Mouse (Mus musculus) MEL (cell line): ENCODE measurements around the gene Zscan26. TPM values are rescaled to one million over a fixed set of nuclear protein-coding genes. Genes with fewer than 3 reads are reported as not detected.

Experiments
- DNase-seq: peaks from one replicate; pipeline ENCODE4 v3.0.0; 2011; ENCODE audit warnings: low read depth, low spot score
- H3K27ac ChIP-seq: 2 replicates; pipeline ENCODE4 v1.5.1; 2012; ENCODE audit warnings: low read depth, mild to moderate bottlenecking, control low read depth, low read length, moderate library complexity; ENCODE audit not compliant: control insufficient read depth
- H3K27me3 ChIP-seq, 2 experiments: fragments of 150-350 bp in 1 of 2; sonication (generic) in 1 of 2; 2 replicates each; pipeline ENCODE4 v1.6.1; 2012; ENCODE audit warnings: low read length in 2 of 2, mild to moderate bottlenecking in 2 of 2, improper control_type of control experiment in 1 of 2, moderate library complexity in 1 of 2; ENCODE audit not compliant: insufficient read depth in 2 of 2, control insufficient read depth in 1 of 2
- H3K36me3 ChIP-seq, 2 experiments: 2 replicates each; pipeline ENCODE4 v1.6.1; 2012 to 2014; ENCODE audit warnings: low read length in 2 of 2, improper control_type of control experiment in 1 of 2, inconsistent platforms in 1 of 2, mild to moderate bottlenecking in 1 of 2; ENCODE audit not compliant: insufficient read depth in 2 of 2, control insufficient read depth in 1 of 2
- H3K4me1 ChIP-seq, 2 experiments: fragments of 150-350 bp in 1 of 2; sonication (generic) in 1 of 2; 2 replicates each; pipeline ENCODE4 v1.6.1; 2012; ENCODE audit warnings: low read length in 2 of 2, improper control_type of control experiment in 1 of 2, mild to moderate bottlenecking in 1 of 2; ENCODE audit not compliant: insufficient read depth in 2 of 2, control insufficient read depth in 1 of 2
- H3K4me3 ChIP-seq, 2 experiments: fragments of 150-350 bp in 1 of 2; sonication (generic) in 1 of 2; 2 replicates each; pipeline ENCODE4 v1.5.1; 2012; ENCODE audit warnings: low read depth in 2 of 2, low read length in 2 of 2, mild to moderate bottlenecking in 2 of 2, moderate library complexity in 2 of 2, control low read depth in 1 of 2, improper control_type of control experiment in 1 of 2; ENCODE audit not compliant: control insufficient read depth in 1 of 2, insufficient read depth in 1 of 2
- H3K79me2 ChIP-seq: 2 replicates; pipeline ENCODE4 v1.6.1; 2012; ENCODE audit warnings: mild to moderate bottlenecking, low read length, moderate library complexity; ENCODE audit not compliant: control insufficient read depth, poor library complexity, insufficient read depth
- H3K9ac ChIP-seq: 2 replicates; pipeline ENCODE4 v1.6.1; 2012; ENCODE audit warnings: low read depth, mild to moderate bottlenecking, control low read depth, low read length, moderate library complexity; ENCODE audit not compliant: control insufficient read depth, poor library complexity, severe bottlenecking
- H3K9me3 ChIP-seq: fragments of 150-350 bp; sonication (generic); replicated peaks from 2 replicates; pipeline ENCODE4 v1.6.1; 2012; ENCODE audit warnings: mild to moderate bottlenecking, low read length, improper control_type of control experiment, moderate library complexity; ENCODE audit not compliant: insufficient read depth
- CTCF ChIP-seq, 3 experiments: IDR thresholded peaks in 2 of 3; conservative IDR thresholded peaks in 1 of 3; 2 replicates each; pipeline ENCODE4 v1.5.1; 2011 to 2012; ENCODE audit warnings: low read length in 3 of 3, low read depth in 2 of 3, mild to moderate bottlenecking in 2 of 3, improper control_type of control experiment in 1 of 3, inconsistent platforms in 1 of 3, mixed read lengths in 1 of 3, moderate library complexity in 1 of 3; ENCODE audit not compliant: control insufficient read depth in 1 of 3, insufficient read depth in 1 of 3, poor library complexity in 1 of 3, severe bottlenecking in 1 of 3
- E2F4 ChIP-seq: IDR thresholded peaks from 2 replicates; pipeline ENCODE4 v1.6.1; 2011; ENCODE audit warnings: low read depth, low read length, improper control_type of control experiment, borderline replicate concordance
- ELF1 ChIP-seq: IDR thresholded peaks from 2 replicates; pipeline ENCODE4 v1.6.1; 2014; ENCODE audit warnings: low read depth, mild to moderate bottlenecking, inconsistent platforms, low read length, improper control_type of control experiment, moderate library complexity
- EP300 ChIP-seq, 2 experiments: IDR thresholded peaks; 2 replicates each; pipeline ENCODE4 v1.6.1; 2011; ENCODE audit warnings: improper control_type of control experiment in 2 of 2, low read length in 2 of 2, low read depth in 1 of 2, mild to moderate bottlenecking in 1 of 2
- ETS1 ChIP-seq: IDR thresholded peaks from 2 replicates; pipeline ENCODE4 v1.6.1; 2012; ENCODE audit warnings: low read depth, mild to moderate bottlenecking, inconsistent platforms, low read length, improper control_type of control experiment, moderate library complexity
- GATA1 ChIP-seq: IDR thresholded peaks from 2 replicates; pipeline ENCODE4 v1.6.1; 2011; ENCODE audit warnings: low read depth, low read length, improper control_type of control experiment
- POLR2AphosphoS2 ChIP-seq: IDR thresholded peaks from 2 replicates; pipeline ENCODE4 v1.6.1; 2011; ENCODE audit warnings: low read length, improper control_type of control experiment
- POLR2AphosphoS5 ChIP-seq: IDR thresholded peaks from 2 replicates; pipeline ENCODE4 v1.6.1; 2012; ENCODE audit warnings: low read depth, borderline replicate concordance, mild to moderate bottlenecking, inconsistent platforms, low read length, moderate library complexity, mixed read lengths
- RCOR1 ChIP-seq: IDR thresholded peaks from 2 replicates; pipeline ENCODE4 v1.6.1; 2012; ENCODE audit warnings: low read depth, mild to moderate bottlenecking, inconsistent platforms, low read length, improper control_type of control experiment
- TAL1 ChIP-seq: IDR thresholded peaks from 2 replicates; pipeline ENCODE4 v1.6.1; 2012; ENCODE audit warnings: mild to moderate bottlenecking, inconsistent platforms, low read length, moderate library complexity, mixed read lengths
- polyA plus RNA-seq, 2 experiments: library from polyadenylated mRNA; stranded (reverse) in 1 of 2; unstranded in 1 of 2; fragments of >175 nt in 1 of 2; fragments of >200 nt in 1 of 2; gene quantifications; 2 replicates each; pipeline versions ENCODE4 v1.2.1 to v1.2.4; 2012; ENCODE audit warnings: low replicate concordance in 2 of 2, low read depth in 1 of 2; ENCODE audit not compliant: insufficient read length in 2 of 2, insufficient read depth in 1 of 2, missing spikeins in 1 of 2
- total RNA-seq: library from RNA; depleted of rRNA; stranded (reverse); fragments of 300-350 nt; gene quantifications from 2 replicates; pipeline ENCODE4 v1.2.3, GENCODE M21; 2012

Gene Zscan26
- total and polyA plus RNA-seq, 3 experiments = 7.4 to 8.0 TPM; not detected in 1

DNA sequence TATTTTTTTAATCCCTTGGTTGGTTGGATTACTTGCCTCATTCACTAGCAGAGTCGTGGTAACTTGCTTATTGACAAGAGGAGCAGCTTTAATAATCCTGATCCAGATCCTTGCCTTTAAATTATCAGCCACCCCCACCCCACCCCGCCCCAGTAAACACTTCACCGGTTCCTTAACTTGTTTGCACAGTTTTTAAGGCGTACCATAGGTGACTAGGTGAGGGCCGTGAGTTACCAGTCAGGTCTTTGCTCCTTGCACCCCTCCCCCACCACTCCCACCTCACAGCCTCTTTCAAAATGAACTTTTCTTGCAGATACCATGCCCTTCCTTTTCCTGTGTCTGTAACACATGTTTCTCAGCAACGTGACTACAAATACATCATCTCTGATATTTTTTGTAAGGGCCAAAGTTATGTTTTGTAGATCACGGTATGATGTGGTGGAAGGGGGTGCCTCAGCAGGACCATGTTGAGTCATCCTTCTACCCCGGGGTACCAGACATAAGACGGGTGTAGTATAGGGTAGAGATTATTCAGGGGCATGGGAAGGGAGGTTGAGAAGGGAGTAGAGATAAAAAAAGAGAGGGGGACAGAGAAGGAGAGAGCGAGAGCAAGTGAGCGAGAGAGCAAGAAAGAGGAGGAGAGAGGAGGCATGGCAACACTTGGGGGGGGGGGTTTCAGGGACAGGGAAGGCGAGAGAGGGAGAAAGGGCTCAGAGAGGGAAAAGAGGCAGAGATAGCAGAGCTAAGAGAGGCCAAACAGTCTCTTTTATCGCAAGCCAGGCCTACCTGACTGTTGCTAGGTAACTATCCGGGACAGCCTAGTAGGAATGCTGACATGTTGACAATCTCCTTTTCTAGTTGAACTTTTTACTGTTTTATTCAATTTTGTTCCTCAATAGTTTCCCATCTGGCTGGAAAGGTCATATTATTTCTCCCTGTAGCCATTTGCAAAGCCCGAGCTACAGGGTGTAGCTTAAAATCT lies 39.0 kb downstream of the Zscan26 start:
- H3K27me3 ChIP-seq = peaks cover 0 to 2% of the 10 kb centered on the region in 2 experiments; a peak in 2 of 4 replicates
- DNase-seq = peak; percentile 63
- H3K36me3 ChIP-seq = peaks cover 0 to 5% of the 10 kb centered on the region in 2 experiments; a peak in 2 of 4 replicates
- H3K27ac ChIP-seq = peak overlapping the region; percentile 34
- peak overlapping the region; percentile 34 for H3K9ac ChIP-seq
- peak overlapping the region; percentile 43 to 78 for H3K4me3 ChIP-seq
- no peaks in the 10 kb centered on the region for H3K79me2 ChIP-seq
- TF ChIP-seq RCOR1 = no peak
- peak; percentile 64 for TF ChIP-seq GATA1
- TF ChIP-seq EP300 (IDR thresholded peaks at IDR 0.05; ENCODE audit: low read depth in 1 of 2, low read length in 2 of 2) = peak in 1 of 2 experiments; percentile 39; a peak in 2 of 4 replicates
- H3K9me3 ChIP-seq = no peaks in the 10 kb centered on the region
- peaks cover 3 to 5% of the 10 kb centered on the region in 2 experiments; a peak in 3 of 4 replicates for H3K4me1 ChIP-seq

DNA sequence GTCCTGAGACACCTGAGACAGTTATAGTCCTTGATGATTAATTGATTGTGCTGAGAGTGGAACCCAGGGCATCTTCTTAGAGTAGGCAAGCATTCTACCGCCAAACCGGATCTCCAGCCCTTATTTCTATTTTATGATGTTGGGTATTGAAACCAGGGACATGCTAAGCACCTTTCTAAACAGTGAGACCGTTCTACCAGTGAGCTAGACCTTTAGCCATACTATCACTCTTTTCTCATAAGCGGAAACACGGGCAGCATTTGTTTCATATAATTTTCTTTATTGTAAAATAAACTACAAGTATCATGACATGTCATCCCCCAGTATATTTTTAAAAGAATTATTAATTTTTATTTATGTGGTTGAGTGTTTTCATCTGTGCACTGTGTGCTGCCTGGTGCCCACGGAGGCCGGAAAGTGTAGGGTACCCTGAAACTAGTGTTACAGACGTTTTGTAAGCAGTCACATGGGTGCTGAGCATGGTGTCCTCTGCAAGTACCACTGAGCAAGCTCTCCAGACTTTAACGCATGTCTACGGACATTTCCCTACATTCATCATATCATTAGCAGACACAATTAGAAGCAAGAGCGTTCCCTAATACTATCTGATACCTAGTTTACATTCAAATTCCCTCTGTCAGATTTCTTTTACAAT lies 44.6 kb downstream of the Zscan26 start:
- H3K36me3 ChIP-seq = peaks cover 0 to under 1% of the 10 kb centered on the region in 2 experiments; a peak in 1 of 4 replicates
- H3K27ac ChIP-seq = no peak overlapping the region
- H3K27me3 ChIP-seq = peaks cover 0 to 3% of the 10 kb centered on the region in 2 experiments; a peak in 3 of 4 replicates
- DNase-seq = no peak
- H3K79me2 ChIP-seq = no peaks in the 10 kb centered on the region
- peaks cover 0 to 8% of the 10 kb centered on the region in 2 experiments; a peak in 2 of 4 replicates for H3K4me1 ChIP-seq
- H3K4me3 ChIP-seq = peak overlapping the region in 1 of 2 experiments; percentile 61; a peak in 1 of 4 replicates
- H3K9ac ChIP-seq = no peak overlapping the region
- no peak for TF ChIP-seq POLR2AphosphoS5
- TF ChIP-seq CTCF (IDR thresholded peaks at IDR 0.05 in 2 of 3, conservative IDR thresholded peaks at IDR 0.05 in 1 of 3; ENCODE audit: control insufficient read depth in 1 of 3, insufficient read depth in 1 of 3, low read depth in 2 of 3, low read length in 3 of 3, poor library complexity in 1 of 3, severe bottlenecking in 1 of 3) = no peak
- no peak for TF ChIP-seq E2F4
- TF ChIP-seq TAL1 = no peak
- no peak for TF ChIP-seq ETS1
- no peak for TF ChIP-seq POLR2AphosphoS2
- TF ChIP-seq GATA1 = no peak
- TF ChIP-seq ELF1 = no peak
- no peaks in the 10 kb centered on the region for H3K9me3 ChIP-seq
